Mouse (Mus musculus) ovary, postnatal 14 days (tissue): Measurements from ENCODE around the gene Gm428.
"Not testable (repeated sequence)": the region's sequence is repeated elsewhere in the genome, so short reads cannot be mapped to it uniquely, and the experiment has no call there.

Experiments
- DNase-seq: peaks from one replicate; pipeline ENCODE4 v3.0.0; 2022; ENCODE audit warnings: low spot score

The Gm428 gene

DNA sequence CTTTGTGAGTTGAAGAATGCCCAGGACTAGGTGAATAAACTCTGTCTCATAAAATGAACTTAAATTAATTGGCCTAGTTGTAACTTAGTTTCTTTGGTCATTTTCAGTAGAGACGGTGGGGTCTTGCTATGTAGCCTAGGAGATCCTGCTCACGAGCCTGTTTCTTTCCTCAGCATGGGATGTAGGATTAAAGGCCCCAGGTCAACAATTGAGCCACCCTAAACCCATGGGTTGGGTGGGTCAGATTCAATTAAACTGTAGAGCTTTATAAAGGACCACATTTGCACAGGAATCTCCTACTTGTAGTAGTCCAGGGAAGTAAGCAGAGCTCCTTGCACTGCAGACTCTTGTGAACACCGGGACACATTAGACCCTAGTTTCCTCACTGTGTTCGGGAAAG, at the start of gene Gm428:
Gm428 (plus strand) TSS at position 301 of the 400 bp plus-strand sequence.
- DNase-seq: not testable (repeated sequence)

- DNase-seq: not testable (repeated sequence)
Measured at GRCm38 (mm10) chr4:73637821-73638220, 45.5 kb upstream of the Gm428 start, which contains the start of gene Gm11236. Gene Gm11236, plus strand, starts transcription at chr4:73638121.

- not testable (repeated sequence) for DNase-seq
Measured at GRCm38 (mm10) chr4:73661864-73662263, 21.5 kb upstream of the Gm428 start.

DNA sequence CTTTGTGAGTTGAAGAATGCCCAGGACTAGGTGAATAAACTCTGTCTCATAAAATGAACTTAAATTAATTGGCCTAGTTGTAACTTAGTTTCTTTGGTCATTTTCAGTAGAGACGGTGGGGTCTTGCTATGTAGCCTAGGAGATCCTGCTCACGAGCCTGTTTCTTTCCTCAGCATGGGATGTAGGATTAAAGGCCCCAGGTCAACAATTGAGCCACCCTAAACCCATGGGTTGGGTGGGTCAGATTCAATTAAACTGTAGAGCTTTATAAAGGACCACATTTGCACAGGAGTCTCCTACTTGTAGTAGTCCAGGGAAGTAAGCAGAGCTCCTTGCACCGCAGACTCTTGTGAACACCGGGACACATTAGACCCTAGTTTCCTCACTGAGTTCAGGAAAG, 15.3 kb upstream of the Gm428 start, which contains the start of gene Gm11239:
Gm11239 (plus strand) TSS at position 301 of the 400 bp plus-strand sequence.
- not testable (repeated sequence) for DNase-seq

- no peak for DNase-seq
Measured at GRCm38 (mm10) chr4:73718761-73719160, 35.4 kb downstream of the Gm428 start.

GRCm38 (mm10) chr4:73719819-73720218, 36.5 kb downstream of the Gm428 start:
- DNase-seq: no peak
